Mouse (Mus musculus): ENCODE measurements around the gene Cnbp. TPM values are rescaled to one million over a fixed set of nuclear protein-coding genes. Genes with fewer than 3 reads are reported as not detected.

The Cnbp gene
- 1,000 to 10,000 TPM; 1,029 to 1,151 TPM for polyA plus RNA-seq (2017; shearing (Covaris generic))

GRCm38 (mm10) chr6:87850900-87851614 is at the start of gene Cnbp:
Cnbp (minus strand) TSS chr6:87851106.

GRCm38 (mm10) chr6:87887594-87888233 is 36.8 kb upstream of the Cnbp start, which contains the start of gene Copg1:
Copg1 (plus strand) TSS chr6:87887814.

GRCm38 (mm10) chr6:87838551-87839197 is 12.2 kb downstream of the Cnbp start, which contains the start of gene Isy1:
Isy1 (minus strand) TSS chr6:87838798.

GRCm38 (mm10) chr6:87835695-87836094 is 15.2 kb downstream of the Cnbp start, which contains the start of gene Gm45140:
Gm45140 (minus strand) TSS chr6:87835795.

GRCm38 (mm10) chr6:87811675-87812338 is 39.1 kb downstream of the Cnbp start, which contains the start of gene Rab43:
Rab43 (minus strand) TSS chr6:87812164.

Other genes with a start within 250 kb of the Cnbp start
- gene Aplf, start 178.9 kb downstream of the Cnbp start, polyA plus RNA-seq (2017; shearing (Covaris generic)): 10 to 100 TPM in 1 of 2 experiments, 1 to 10 TPM in 1; 7.1 to 10.2 TPM
- gene Efcc1, start 120.2 kb downstream of the Cnbp start, polyA plus RNA-seq (2017; shearing (Covaris generic)): under 1 TPM; 0.35 to 0.89 TPM
- gene Gp9, start 73.0 kb downstream of the Cnbp start, polyA plus RNA-seq (2017; shearing (Covaris generic)): not detected
- 10 to 100 TPM; 38.7 to 41.2 TPM for gene Rab43, start 38.9 kb downstream of the Cnbp start, polyA plus RNA-seq (2017; shearing (Covaris generic))
- 10 to 100 TPM; 14.9 to 15.6 TPM for gene Gm45140, start 15.3 kb downstream of the Cnbp start, polyA plus RNA-seq (2017; shearing (Covaris generic))
- gene Isy1, start 12.3 kb downstream of the Cnbp start, polyA plus RNA-seq (2017; shearing (Covaris generic)): 10 to 100 TPM; 73.0 to 83.9 TPM
- gene Copg1, start 36.7 kb upstream of the Cnbp start, polyA plus RNA-seq (2017; shearing (Covaris generic)): 100 to 1,000 TPM; 149 to 177 TPM
- 10 to 100 TPM; 45.7 to 58.2 TPM for gene Hmces, start 62.8 kb upstream of the Cnbp start, polyA plus RNA-seq (2017; shearing (Covaris generic))
- gene H1fx, start 130.5 kb upstream of the Cnbp start, polyA plus RNA-seq (2017; shearing (Covaris generic)): under 1 TPM in 1 of 2 experiments, not detected in 1; 0.17 TPM
- 100 to 1,000 TPM; 254 to 287 TPM for gene Rab7, start 194.2 kb upstream of the Cnbp start, polyA plus RNA-seq (2017; shearing (Covaris generic))
- 100 to 1,000 TPM; 217 to 226 TPM for gene Rpn1, start 233.4 kb upstream of the Cnbp start, polyA plus RNA-seq (2017; shearing (Covaris generic))